Comparison of ENCODE assay signal across 7 mouse cellular contexts in genomic region chr9:15279139-15279648, GRCm38 (mm10). TPM values are rescaled to one million over a fixed set of nuclear protein-coding genes. Genes with fewer than 3 reads are reported as not detected.
A peak's percentile ranks its signal among the peaks of the same experiment; 100 is the strongest.
DNase-seq lines count a peak whose midpoint lies in the region; ATAC-seq and TF ChIP-seq lines count a peak whose summit lies in the region.

No protein-coding gene starts in this region.

- peak overlapping the region; percentile 99 for H3K4me3 ChIP-seq in lung, embryonic 16.5 days (ENCODE audit: low read length)
- peak overlapping the region; percentile 92 for H3K4me3 ChIP-seq in embryonic fibroblast, embryonic 13.5 days (ENCODE audit: insufficient read depth, low read length)
- peak overlapping the region; percentile 96 for H3K4me3 ChIP-seq in limb, embryonic 12.5 days (replicated peaks)
- H3K4me3 ChIP-seq in stomach, embryonic 14.5 days (ENCODE audit: low read depth, low read length), result peak overlapping the region; percentile 98

- ATAC-seq in lung, embryonic 16.5 days (ENCODE audit: low read depth), result no peak
- ATAC-seq in limb, embryonic 12.5 days (ENCODE audit: insufficient number of reproducible peaks, insufficient read depth, low FRiP score, low TSS enrichment, low read depth), result no peak
- no peak; the same call in none of the 2 replicates for ATAC-seq in stomach, embryonic 14.5 days (ENCODE audit: insufficient number of reproducible peaks, insufficient read depth, low FRiP score, low read depth)

- H3K27ac ChIP-seq in lung, embryonic 16.5 days (ENCODE audit: low read length), result peak overlapping the region; percentile 91
- H3K27ac ChIP-seq in embryonic fibroblast, embryonic 13.5 days (ENCODE audit: insufficient read depth, low read length), result peak overlapping the region; percentile 73; the same call in 1 of the 2 replicates
- peak overlapping the region; percentile 90 for H3K27ac ChIP-seq in limb, embryonic 12.5 days
- peak overlapping the region; percentile 91 for H3K27ac ChIP-seq in stomach, embryonic 14.5 days (ENCODE audit: low read length)

- peaks cover 16% of the 10 kb centered on the region for H3K4me1 ChIP-seq in lung, embryonic 16.5 days (replicated peaks; ENCODE audit: control insufficient read depth, insufficient read depth, low read length)
- no peaks in the 10 kb centered on the region; the same call in 1 of the 2 replicates for H3K4me1 ChIP-seq in embryonic fibroblast, embryonic 13.5 days (ENCODE audit: control insufficient read depth, insufficient read depth, low read length)
- H3K4me1 ChIP-seq in limb, embryonic 12.5 days (replicated peaks), result peaks cover 17% of the 10 kb centered on the region
- peaks cover 8% of the 10 kb centered on the region; the same call in 1 of the 2 replicates for H3K4me1 ChIP-seq in stomach, embryonic 14.5 days (ENCODE audit: control insufficient read depth, insufficient read depth, low read length)

- peaks cover 17% of the 10 kb centered on the region for H3K36me3 ChIP-seq in lung, embryonic 16.5 days (ENCODE audit: control insufficient read depth, insufficient read depth, low read length)
- H3K36me3 ChIP-seq in limb, embryonic 12.5 days, result peaks cover 29% of the 10 kb centered on the region
- peaks cover 24% of the 10 kb centered on the region for H3K36me3 ChIP-seq in stomach, embryonic 14.5 days (ENCODE audit: control insufficient read depth, insufficient read depth, low read length)

- no peaks in the 10 kb centered on the region for H3K27me3 ChIP-seq in lung, embryonic 16.5 days (ENCODE audit: control insufficient read depth, insufficient read depth, low read depth, low read length)
- H3K27me3 ChIP-seq in limb, embryonic 12.5 days, result no peaks in the 10 kb centered on the region
- H3K27me3 ChIP-seq in stomach, embryonic 14.5 days (ENCODE audit: control insufficient read depth, insufficient read depth, low read length), result no peaks in the 10 kb centered on the region

- TF ChIP-seq POLR2A in embryonic fibroblast, embryonic 13.5 days (IDR thresholded peaks at IDR 0.05; ENCODE audit: low read depth, low read length), result no peak

- H3K9me3 ChIP-seq in lung, embryonic 16.5 days (ENCODE audit: control insufficient read depth, low read length), result no peaks in the 10 kb centered on the region
- no peaks in the 10 kb centered on the region for H3K9me3 ChIP-seq in limb, embryonic 12.5 days
- H3K9me3 ChIP-seq in stomach, embryonic 14.5 days (ENCODE audit: control insufficient read depth, low read depth, low read length), result no peaks in the 10 kb centered on the region

- H3K9ac ChIP-seq in lung, embryonic 16.5 days (ENCODE audit: low read length), result peak overlapping the region; percentile 99
- peak overlapping the region; percentile 95 for H3K9ac ChIP-seq in limb, embryonic 12.5 days (replicated peaks)
- peak overlapping the region; percentile 94 for H3K9ac ChIP-seq in stomach, embryonic 14.5 days (replicated peaks; ENCODE audit: low read depth, low read length)

- DNase-seq in lung, postnatal 25 days (ENCODE audit: low spot score), result no peak
- DNase-seq in adipocyte (ENCODE audit: low spot score), result no peak
- no peak for DNase-seq in kidney, adult 8-10 months

- TF ChIP-seq CTCF in embryonic fibroblast, embryonic 13.5 days (IDR thresholded peaks at IDR 0.05; ENCODE audit: borderline replicate concordance, insufficient read depth, low read length), result no peak

- peak overlapping the region; percentile 73 for H3K4me2 ChIP-seq in lung, embryonic 16.5 days (ENCODE audit: low read depth, low read length)
- peak overlapping the region; percentile 81 for H3K4me2 ChIP-seq in limb, embryonic 12.5 days
- H3K4me2 ChIP-seq in stomach, embryonic 14.5 days (replicated peaks; ENCODE audit: low read depth, low read length), result peak overlapping the region; percentile 60

- WGBS in lung, embryonic 16.5 days, result 8% methylated on average over 19 of the region's 19 CpGs
- 9% methylated on average over 19 of the region's 19 CpGs for WGBS in limb, embryonic 12.5 days
- 9% methylated on average over 19 of the region's 19 CpGs for WGBS in stomach, embryonic 14.5 days

RNA-seq across cellular contexts. Expression of gene Med17, which starts 0.5 kb away (rescaled TPM):
- polyA plus RNA-seq in lung, embryonic 16.5 days (2015; fragmentation: Nextera tagmentation; extraction: Ambion mirVana), result 30.9 and 34.4 TPM in 2 replicates
- 45.7 and 49.6 TPM in 2 replicates for polyA plus RNA-seq in embryonic fibroblast, embryonic 13.5 days (2011; ENCODE audit: insufficient read length, low read depth, missing spikeins)
- 41.0 and 46.0 TPM in 2 replicates for polyA plus RNA-seq in limb, embryonic 12.5 days (2016; fragmentation: Nextera tagmentation; extraction: Ambion mirVana)
- 39.8 and 43.1 TPM in 2 replicates for polyA plus RNA-seq in stomach, embryonic 14.5 days (2014; fragmentation: Nextera tagmentation; extraction: Ambion mirVana)

RNA-seq across cellular contexts. Expression of gene Taf1d, which starts 26.8 kb away (rescaled TPM):
- 58.3 and 67.0 TPM in 2 replicates for polyA plus RNA-seq in lung, embryonic 16.5 days (2015; fragmentation: Nextera tagmentation; extraction: Ambion mirVana)
- 159 and 173 TPM in 2 replicates for polyA plus RNA-seq in embryonic fibroblast, embryonic 13.5 days (2011; ENCODE audit: insufficient read length, low read depth, missing spikeins)
- polyA plus RNA-seq in limb, embryonic 12.5 days (2016; fragmentation: Nextera tagmentation; extraction: Ambion mirVana), result 85.4 and 86.1 TPM in 2 replicates
- polyA plus RNA-seq in stomach, embryonic 14.5 days (2014; fragmentation: Nextera tagmentation; extraction: Ambion mirVana), result 84.8 and 96.8 TPM in 2 replicates

RNA-seq across cellular contexts. Expression of gene 4931406C07Rik, which starts 27.1 kb away (rescaled TPM):
- 8.5 and 10.5 TPM in 2 replicates for polyA plus RNA-seq in lung, embryonic 16.5 days (2015; fragmentation: Nextera tagmentation; extraction: Ambion mirVana)
- 40.8 and 51.0 TPM in 2 replicates for polyA plus RNA-seq in embryonic fibroblast, embryonic 13.5 days (2011; ENCODE audit: insufficient read length, low read depth, missing spikeins)
- 8.4 and 10.3 TPM in 2 replicates for polyA plus RNA-seq in limb, embryonic 12.5 days (2016; fragmentation: Nextera tagmentation; extraction: Ambion mirVana)
- 9.8 and 10.3 TPM in 2 replicates for polyA plus RNA-seq in stomach, embryonic 14.5 days (2014; fragmentation: Nextera tagmentation; extraction: Ambion mirVana)

RNA-seq across cellular contexts. Expression of gene Vstm5, which starts 40.3 kb away (rescaled TPM):
- 0.84 and 1.1 TPM in 2 replicates for polyA plus RNA-seq in lung, embryonic 16.5 days (2015; fragmentation: Nextera tagmentation; extraction: Ambion mirVana)
- 3.6 and 4.1 TPM in 2 replicates for polyA plus RNA-seq in embryonic fibroblast, embryonic 13.5 days (2011; ENCODE audit: insufficient read length, low read depth, missing spikeins)
- polyA plus RNA-seq in limb, embryonic 12.5 days (2016; fragmentation: Nextera tagmentation; extraction: Ambion mirVana), result 2.4 and 2.6 TPM in 2 replicates
- polyA plus RNA-seq in stomach, embryonic 14.5 days (2014; fragmentation: Nextera tagmentation; extraction: Ambion mirVana), result 8.2 and 9.4 TPM in 2 replicates
